Mouse (Mus musculus) liver, embryonic 18 days (tissue): ENCODE measurements around the gene Tbl3. TPM values are rescaled to one million over a fixed set of nuclear protein-coding genes. Genes with fewer than 3 reads are reported as not detected.

ENCODE experiments used
- polyA plus RNA-seq: library from polyadenylated mRNA; depleted of rRNA; stranded (reverse); fragments of >200 nt; gene quantifications from 2 replicates; pipeline ENCODE4 v1.2.3, GENCODE M21; 2012; rRNA removed

Gene Tbl3
- 17.9 and 18.1 TPM in 2 replicates for polyA plus RNA-seq

DNA sequence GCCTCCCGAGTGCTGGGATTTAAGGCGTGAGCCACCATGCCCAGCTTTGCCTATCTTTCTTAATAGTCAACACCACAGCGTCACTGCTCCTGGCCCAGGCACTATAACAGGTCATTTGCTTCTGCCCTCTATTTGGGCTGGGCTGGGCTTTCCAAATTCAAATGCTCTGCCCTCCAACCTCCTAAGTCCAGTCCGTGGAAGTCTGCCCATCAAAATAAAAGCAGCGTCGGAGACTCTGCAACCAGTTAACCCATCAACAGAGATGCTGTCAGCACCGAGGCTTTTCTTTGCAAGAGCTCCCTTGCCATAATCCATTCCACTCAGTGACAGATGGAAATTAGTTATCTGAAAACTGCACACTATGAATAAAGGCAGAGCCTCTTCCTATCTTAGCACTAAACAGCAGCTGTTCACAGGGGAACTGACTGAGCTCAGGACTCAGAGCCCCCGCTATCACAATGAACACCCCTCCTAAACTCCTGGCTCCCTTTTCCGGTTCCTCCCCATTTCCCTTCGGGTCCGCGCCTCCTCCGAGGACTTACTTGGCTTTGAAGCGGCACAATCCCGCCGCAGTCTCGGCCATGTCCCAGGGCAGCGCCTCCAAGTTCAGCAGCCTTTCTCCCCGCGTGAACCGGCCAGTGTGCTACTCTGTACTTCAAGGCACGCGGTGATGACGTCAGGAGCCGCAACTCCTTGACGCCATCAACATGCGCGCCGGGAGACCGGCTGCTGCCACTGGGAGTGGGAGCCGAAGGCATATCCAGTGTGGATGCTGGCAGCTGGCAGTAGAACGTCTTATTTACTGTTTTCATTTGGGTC, at the start of gene Tbl3:
TSS of gene Tbl3 (minus strand) at position 679 of the 819 bp plus-strand sequence.

DNA sequence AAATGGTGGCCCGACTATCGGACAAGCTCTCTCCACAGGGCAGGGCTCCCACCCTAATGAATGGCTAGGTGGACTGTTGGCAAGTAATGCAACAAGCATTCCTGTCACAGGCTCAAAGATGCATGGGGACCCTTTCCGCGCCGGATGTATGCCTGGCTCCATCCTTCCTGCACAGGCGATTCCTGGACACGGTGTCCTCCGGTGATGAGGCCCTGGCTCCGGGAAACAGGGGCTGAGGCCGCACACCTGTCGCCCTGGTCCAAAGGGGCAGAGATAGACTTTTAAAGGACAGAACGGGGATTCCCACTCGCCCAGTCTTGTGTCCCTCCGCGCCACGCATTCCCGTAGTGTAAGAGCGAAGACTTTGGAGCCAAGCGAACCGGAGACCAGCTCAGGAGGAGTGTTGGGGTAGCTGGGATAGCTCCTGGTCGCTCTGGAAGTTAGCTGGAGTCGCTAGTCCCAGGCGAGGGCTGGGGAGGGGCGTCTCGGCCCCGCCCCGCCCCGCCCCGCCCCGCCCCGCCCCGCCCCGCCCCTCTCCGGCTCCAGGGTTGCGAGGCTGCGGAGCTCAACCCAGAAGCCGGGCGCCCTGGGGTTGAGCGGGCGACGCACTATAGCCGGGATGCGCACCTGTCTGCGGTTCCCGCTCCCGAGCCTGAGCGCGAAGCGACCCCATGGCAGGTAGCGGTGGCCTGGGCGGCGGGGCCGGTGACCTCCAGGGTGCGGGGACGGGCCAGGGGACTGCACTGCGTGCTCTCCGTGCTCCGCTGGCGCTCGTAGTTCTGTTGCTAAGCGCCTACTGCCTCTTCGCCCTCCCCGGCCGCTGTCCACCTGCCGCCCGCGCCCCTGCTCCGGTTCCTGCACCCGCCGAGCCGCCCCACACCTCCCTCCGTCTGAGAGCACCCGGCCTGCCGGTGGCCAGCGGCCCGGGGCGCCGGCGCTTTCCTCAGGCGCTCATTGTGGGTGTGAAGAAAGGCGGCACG, 45.2 kb upstream of the Tbl3 start, which contains the start of gene Hs3st6:
TSS of gene Hs3st6 (plus strand) at position 574 of the 980 bp plus-strand sequence.

DNA sequence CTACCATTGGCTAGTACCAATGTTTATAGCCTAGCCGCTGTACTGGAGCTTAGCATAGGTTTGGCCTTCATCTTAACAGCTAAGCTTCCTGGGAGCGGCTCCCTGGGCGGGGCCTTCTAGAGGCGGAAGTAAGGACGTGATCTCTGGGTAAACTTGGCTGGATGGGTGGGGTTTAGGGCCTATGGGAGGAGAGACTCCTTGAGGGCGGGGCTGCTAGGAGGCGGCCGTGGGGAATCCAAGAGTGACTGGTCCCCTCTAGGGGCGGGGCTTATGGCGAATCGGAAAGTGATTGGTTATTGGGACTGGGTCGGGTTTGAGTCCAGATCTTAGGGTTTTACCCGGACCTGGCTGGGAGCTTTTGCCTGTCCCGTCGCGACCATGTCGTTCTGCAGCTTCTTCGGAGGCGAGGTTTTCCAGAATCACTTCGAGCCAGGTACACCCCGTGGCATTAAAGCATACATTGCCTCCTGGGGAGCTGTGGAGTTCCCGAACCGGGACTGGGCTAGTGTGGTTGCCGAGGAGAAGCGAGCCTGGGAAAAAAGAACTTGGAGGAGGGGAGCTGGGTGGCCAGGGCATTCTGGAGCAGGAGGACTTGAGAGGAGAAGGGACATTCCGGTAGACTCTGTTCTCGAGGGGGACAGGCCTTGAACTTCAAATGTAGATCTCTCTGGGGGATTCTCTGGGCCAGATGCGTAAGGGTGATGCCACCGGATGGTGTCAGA, 29.0 kb upstream of the Tbl3 start, which contains the start of gene Msrb1:
TSS of gene Msrb1 (plus strand) at position 313 of the 722 bp plus-strand sequence.

DNA sequence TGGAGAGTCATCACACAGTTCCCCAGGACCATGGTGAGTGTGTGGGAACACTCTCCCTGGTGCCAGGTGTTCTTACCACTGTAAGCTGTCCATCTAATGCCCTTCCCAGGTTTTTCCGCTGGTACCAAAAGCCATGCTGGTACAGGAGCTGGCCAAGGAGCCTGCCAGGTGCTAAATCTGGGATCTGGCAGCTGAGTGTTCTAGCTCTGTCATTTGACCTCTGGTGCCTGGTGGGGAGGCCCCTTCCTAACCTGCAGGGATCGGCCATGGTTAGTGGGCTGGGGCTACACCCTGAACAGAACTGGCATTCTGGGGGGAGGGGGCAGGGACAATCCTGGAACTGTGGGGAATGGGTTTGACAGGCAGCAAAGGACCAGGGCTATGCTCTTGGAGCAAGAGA, 20.2 kb upstream of the Tbl3 start, which contains the start of gene Rpl3l:
TSS of gene Rpl3l (plus strand) at position 203 of the 400 bp plus-strand sequence.

DNA sequence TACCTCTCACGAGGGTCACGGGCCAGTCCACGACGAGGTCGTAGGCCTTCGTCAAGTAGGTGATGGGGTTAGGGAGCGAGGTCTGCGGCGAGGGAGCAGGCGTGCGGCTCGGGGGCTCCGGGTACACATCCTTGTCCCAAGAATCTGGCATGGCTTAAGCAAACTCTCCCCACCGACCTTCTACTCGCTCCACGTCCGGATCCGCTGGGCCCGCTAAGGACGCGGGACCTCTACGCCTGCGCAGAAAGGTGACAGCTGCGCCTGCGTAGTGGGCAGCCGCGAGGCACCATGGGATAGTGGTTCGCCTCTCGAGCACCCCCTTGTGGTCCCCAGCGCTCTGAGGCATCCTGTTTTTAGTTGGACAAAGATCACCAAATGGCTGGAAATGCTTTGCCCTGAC, 16.7 kb upstream of the Tbl3 start, which contains the start of gene Ndufb10:
TSS of gene Ndufb10 (minus strand) at position 295 of the 400 bp plus-strand sequence.

DNA sequence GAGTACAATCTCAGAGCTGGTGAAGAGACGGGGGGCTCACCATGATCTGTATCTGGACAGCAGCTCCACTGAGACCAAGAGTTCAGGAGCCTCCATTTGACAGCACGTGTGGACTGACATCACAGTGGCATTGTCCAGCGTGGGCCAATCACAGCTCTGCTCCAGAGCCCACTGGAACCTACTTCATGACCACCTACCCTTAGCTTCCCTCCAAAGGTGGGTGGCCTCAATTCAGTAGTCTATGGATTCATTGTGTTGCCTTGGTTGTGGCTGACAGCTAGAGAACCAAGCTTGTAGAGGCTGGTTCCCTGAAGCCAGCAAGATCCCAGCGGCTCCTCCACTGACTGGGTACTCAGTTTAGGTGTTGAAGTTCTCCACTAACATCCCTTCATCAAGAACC, 10.5 kb upstream of the Tbl3 start, which contains the start of the genes Rnf151 and Rps2:
TSS of gene Rnf151 (minus strand) at position 121 of the 400 bp plus-strand sequence.
TSS of gene Rps2 (plus strand) at position 174 of the 400 bp plus-strand sequence.

DNA sequence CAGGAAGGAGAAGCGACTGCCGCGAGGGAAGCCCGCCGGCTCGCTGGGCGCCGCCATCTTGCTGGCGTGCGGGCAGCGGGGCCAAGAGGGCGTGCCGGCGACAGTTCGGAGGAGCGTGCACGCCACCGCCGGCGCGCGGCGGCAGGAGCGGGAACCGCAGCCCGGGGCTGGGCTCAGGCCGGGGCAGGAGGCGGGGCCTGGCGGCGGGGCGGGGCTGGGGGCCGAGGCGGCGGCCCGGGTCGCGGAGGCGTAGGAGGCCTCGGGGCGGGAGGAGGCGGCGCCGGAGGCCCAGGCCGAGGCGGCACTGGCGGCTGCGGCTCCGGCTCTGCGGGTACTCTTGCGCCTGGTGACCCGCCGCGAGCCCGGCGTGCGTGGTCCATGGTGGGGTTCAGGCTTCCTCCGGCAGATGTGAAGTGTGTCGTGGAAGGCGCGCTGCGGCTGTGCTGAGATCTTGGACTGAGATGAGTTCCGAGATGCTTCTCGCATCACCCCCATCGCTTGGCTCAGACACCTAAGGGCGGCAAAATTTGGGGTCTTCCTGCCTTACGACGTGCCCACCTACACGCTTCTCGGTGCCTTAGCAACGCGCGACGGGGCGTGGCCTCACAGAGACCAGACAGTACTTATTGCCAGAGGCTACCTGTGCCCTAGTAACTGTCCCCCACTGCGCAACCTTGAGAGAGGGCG, 11.3 kb downstream of the Tbl3 start, which contains the start of the genes Gfer and Noxo1:
TSS of gene Gfer (minus strand) at position 146 of the 687 bp plus-strand sequence.
TSS of gene Noxo1 (plus strand) at position 224 of the 687 bp plus-strand sequence.

DNA sequence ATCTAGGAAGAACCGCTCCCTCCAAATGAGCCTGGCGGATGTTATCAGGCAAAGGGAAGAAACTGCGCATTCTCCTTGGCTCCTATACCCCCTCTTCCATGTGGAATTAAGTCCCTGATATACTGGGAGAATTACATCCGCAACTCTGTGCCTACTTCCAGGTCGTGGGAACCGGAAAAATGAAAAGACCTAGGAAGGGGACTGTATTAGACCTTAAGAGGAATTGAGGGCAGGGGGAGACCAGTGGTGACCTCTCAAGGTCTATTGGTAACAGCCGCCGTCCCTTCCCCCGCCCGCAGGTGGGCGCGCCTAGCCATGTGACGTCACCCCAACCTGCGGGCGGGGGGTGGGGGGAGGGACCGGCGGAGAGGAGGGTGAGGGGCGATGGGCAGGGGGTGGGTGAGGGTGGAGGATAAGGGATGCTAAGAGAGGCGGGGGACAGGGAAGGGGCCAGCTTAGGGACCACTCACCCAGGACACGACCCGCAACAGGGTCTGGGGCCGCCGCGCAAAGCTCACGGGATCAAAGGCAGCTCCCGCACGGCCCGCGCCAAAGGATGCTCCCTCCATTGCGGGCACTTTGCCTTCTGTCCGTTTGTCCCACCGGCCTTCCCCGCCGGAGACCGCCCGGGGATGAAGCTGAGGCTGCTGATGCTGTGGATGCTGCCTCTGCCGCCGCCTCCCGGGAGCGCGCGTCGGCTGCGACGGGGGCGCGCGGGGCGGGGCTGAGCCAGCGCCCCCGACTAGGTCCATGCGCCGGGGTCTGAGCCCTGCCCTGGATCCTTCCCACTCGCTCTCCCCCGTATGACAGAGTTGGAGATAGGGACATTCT, 18.0 kb downstream of the Tbl3 start, which contains the start of gene Syngr3:
TSS of gene Syngr3 (minus strand) at position 705 of the 831 bp plus-strand sequence.

DNA sequence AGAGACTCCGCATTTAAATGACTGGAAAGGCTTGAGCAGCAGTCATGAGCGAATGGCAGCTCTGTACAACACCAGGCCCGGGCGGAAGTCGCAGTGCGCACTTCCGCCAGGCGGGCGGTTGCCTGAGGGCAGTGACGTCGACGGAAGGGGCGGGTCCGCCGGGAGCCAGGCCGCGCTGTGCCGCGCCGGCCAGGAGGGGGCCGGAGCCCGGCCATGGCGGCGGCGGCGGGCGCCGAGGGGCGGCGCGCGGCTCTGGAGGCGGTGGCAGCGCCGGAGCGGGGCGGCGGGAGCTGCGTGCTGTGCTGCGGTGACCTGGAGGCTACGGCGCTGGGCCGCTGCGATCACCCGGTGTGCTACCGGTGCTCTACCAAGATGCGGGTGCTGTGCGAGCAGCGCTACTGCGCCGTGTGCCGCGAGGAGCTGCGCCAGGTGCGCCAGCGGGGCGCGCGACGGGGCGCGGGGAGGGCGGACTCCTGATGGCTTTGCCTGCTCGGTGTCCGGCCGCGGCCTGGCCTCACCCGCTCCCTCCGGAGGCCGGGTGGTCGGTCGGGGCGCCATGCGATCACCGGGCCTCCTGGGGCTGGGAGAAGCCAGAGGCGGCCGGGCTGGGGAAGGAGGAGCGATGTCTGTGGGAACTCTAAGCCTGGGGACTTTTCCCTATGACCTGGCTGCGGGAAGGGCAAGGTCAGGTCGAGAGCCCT, 37.8 kb downstream of the Tbl3 start, which contains the start of gene Zfp598:
TSS of gene Zfp598 (plus strand) at position 143 of the 701 bp plus-strand sequence.

DNA sequence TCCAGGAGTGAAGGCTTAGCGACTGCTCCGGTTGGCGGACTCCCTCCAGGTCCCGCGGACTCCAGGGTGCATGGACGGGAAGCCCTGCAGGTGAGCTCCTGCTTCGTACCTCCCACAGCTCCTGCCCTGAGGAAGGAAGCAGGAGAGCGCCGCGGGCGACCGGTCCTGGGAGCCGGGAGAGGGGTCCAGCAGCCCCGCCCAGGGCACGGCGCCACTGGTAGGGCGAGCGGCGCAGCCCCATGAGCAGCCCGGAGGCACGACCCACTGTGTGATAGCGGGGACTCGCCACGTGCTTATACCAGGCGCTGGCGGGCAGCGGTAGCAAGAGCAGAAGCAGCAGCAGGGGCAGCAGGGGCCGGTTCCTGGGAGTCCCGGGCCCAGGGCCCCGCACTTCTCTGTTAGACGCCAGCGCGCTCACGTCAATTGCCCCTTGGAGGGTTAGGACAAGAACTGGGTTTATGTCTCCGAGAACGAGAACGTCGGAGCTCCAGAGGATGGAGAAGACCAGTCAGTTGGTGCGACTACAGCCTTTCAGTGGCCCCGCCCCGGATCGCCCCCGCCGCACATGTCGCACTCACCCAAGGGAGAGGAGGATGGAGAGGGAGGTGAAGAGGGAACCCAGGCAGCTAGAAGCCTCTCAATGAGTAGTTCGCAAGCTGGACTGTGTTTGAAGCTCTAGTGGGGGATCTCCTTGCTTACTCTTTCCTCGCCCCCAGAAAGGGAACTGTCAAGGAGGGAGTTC, 49.3 kb downstream of the Tbl3 start, which contains the start of gene Npw:
TSS of gene Npw (minus strand) at position 441 of the 742 bp plus-strand sequence.

DNA sequence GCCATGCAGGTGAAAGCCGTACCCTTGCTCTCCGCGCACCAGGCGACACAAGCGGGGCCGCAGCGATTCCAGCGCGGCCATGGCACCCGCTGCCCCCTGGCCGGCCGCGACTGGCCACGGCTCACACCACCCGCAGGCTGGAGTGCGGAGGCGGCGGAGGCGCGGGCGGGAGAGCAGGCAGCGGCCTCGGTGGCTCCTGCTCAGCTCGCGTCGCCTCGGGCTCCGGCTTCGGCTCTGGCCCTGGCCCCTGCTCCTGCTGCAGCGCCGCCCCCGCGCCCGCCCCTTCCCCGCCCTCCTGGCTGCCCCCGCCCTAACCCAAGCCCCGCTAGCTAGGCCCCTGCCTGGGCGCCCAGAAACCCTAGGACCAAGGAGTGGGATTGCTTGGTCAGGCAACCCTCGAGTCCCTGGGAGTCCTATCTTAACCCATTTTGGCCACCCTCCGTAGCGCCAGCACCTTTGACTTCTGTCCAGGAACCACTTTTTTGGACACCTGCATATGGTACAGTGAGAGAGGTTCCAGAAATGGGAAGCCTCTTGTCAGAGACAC, 57.3 kb downstream of the Tbl3 start, which contains the start of gene Slc9a3r2:
TSS of gene Slc9a3r2 (minus strand) at position 258 of the 547 bp plus-strand sequence.

Other genes with a start within 250 kb of the Tbl3 start
- gene E4f1, start 237.3 kb downstream of the Tbl3 start, polyA plus RNA-seq, result 17.6 and 21.6 TPM in 2 replicates
- gene Pgp, start 237.3 kb downstream of the Tbl3 start, polyA plus RNA-seq, result 21.3 and 23.2 TPM in 2 replicates
- 0.14 and 0.23 TPM in 2 replicates for gene Bricd5, start 233.8 kb downstream of the Tbl3 start, polyA plus RNA-seq
- gene Mlst8, start 228.6 kb downstream of the Tbl3 start, polyA plus RNA-seq, result 10.8 TPM in 2 replicates
- gene Caskin1, start 219.1 kb downstream of the Tbl3 start, polyA plus RNA-seq, result 0.07 and 0.08 TPM in 2 replicates
- 48.2 and 52.1 TPM in 2 replicates for gene Traf7, start 179.7 kb downstream of the Tbl3 start, polyA plus RNA-seq
- gene Rab26, start 173.4 kb downstream of the Tbl3 start, polyA plus RNA-seq, result 0.24 and 0.30 TPM in 2 replicates
- gene Pkd1, start 157.8 kb downstream of the Tbl3 start, polyA plus RNA-seq, result 3.8 and 5.0 TPM in 2 replicates
- gene Tsc2, start 75.0 kb downstream of the Tbl3 start, polyA plus RNA-seq, result 17.8 and 20.1 TPM in 2 replicates
- gene Nthl1, start 75.0 kb downstream of the Tbl3 start, polyA plus RNA-seq, result 5.8 and 6.5 TPM in 2 replicates
- gene Slc9a3r2, start 57.3 kb downstream of the Tbl3 start, polyA plus RNA-seq, result 10.7 and 11.8 TPM in 2 replicates
- gene Npw, start 49.2 kb downstream of the Tbl3 start, polyA plus RNA-seq, result 0.07 and 0.16 TPM in 2 replicates
- 21.7 and 27.6 TPM in 2 replicates for gene Zfp598, start 38.0 kb downstream of the Tbl3 start, polyA plus RNA-seq
- 0.12 and 0.14 TPM in 2 replicates for gene Syngr3, start 17.7 kb downstream of the Tbl3 start, polyA plus RNA-seq
- gene Gfer, start 11.5 kb downstream of the Tbl3 start, polyA plus RNA-seq, result 18.4 and 20.5 TPM in 2 replicates
- 1.1 and 1.2 TPM in 2 replicates for gene Noxo1, start 11.4 kb downstream of the Tbl3 start, polyA plus RNA-seq
- gene Rnf151, start 10.4 kb upstream of the Tbl3 start, polyA plus RNA-seq, result 0.10 TPM in 1 of 2 replicates, not detected in the other
- 1,642 and 1,684 TPM in 2 replicates for gene Rps2, start 10.5 kb upstream of the Tbl3 start, polyA plus RNA-seq
- gene Ndufb10, start 16.8 kb upstream of the Tbl3 start, polyA plus RNA-seq, result 215 and 225 TPM in 2 replicates
- 0.11 and 0.13 TPM in 2 replicates for gene Rpl3l, start 20.2 kb upstream of the Tbl3 start, polyA plus RNA-seq
- 91.0 and 112 TPM in 2 replicates for gene Msrb1, start 29.0 kb upstream of the Tbl3 start, polyA plus RNA-seq
- gene Hs3st6, start 45.3 kb upstream of the Tbl3 start, polyA plus RNA-seq, result 0.84 and 0.96 TPM in 2 replicates
- gene Meiob, start 96.6 kb upstream of the Tbl3 start, polyA plus RNA-seq, result 0.49 and 0.74 TPM in 2 replicates
- 160 and 200 TPM in 2 replicates for gene Hagh, start 132.5 kb upstream of the Tbl3 start, polyA plus RNA-seq
- 43.4 and 44.7 TPM in 2 replicates for gene Fahd1, start 142.7 kb upstream of the Tbl3 start, polyA plus RNA-seq
- 12.4 and 15.1 TPM in 2 replicates for gene Igfals, start 158.3 kb upstream of the Tbl3 start, polyA plus RNA-seq
- gene Nubp2, start 178.7 kb upstream of the Tbl3 start, polyA plus RNA-seq, result 15.4 and 17.7 TPM in 2 replicates
- gene Spsb3, start 179.0 kb upstream of the Tbl3 start, polyA plus RNA-seq, result 26.4 and 28.2 TPM in 2 replicates
- 11.2 and 11.3 TPM in 2 replicates for gene Eme2, start 187.4 kb upstream of the Tbl3 start, polyA plus RNA-seq
- 52.2 and 58.3 TPM in 2 replicates for gene Mrps34, start 187.5 kb upstream of the Tbl3 start, polyA plus RNA-seq
- 32.3 and 35.5 TPM in 2 replicates for gene Nme3, start 188.8 kb upstream of the Tbl3 start, polyA plus RNA-seq
- 23.9 and 32.5 TPM in 2 replicates for gene Mapk8ip3, start 229.3 kb upstream of the Tbl3 start, polyA plus RNA-seq